Mouse (Mus musculus): ENCODE results near the gene AY358078. TPM values are rescaled to one million over a fixed set of nuclear protein-coding genes. Genes with fewer than 3 reads are reported as not detected.
"Not testable (repeated sequence)": the region's sequence is repeated elsewhere in the genome, so short reads cannot be mapped to it uniquely, and the experiment has no call there.

AY358078 gene
- polyA plus RNA-seq, 1 experiment from 2014 or later, result not detected

DNA sequence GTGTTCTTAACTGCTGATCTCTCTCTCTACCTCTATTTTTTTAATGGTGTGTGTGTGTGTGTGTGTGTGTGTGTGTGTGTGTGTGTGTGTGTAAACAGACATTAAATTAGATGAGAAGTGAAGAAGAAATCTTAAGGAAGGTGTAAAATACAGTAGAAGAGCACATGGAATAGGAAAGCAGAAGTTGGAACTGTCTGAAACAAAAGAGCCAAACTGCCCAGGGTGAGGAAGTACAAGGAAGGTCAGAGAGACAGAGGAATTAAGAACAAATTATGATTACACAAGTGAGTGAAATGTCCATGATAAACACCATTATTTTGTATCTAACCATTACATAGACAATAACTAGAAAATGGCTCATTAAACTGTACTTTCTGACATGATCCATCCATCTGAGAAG is 44.0 kb downstream of the AY358078 start:
- Histone ChIP-seq H3K4me3 (ENCODE audit: inconsistent target) (no peak overlapping the region), H3K36me3 (ENCODE audit: inconsistent target) (no peaks in the 10 kb centered on the region), H3K27ac (no peak overlapping the region), H3K79me2 (ENCODE audit: inconsistent target) (no peaks in the 10 kb centered on the region)

DNA sequence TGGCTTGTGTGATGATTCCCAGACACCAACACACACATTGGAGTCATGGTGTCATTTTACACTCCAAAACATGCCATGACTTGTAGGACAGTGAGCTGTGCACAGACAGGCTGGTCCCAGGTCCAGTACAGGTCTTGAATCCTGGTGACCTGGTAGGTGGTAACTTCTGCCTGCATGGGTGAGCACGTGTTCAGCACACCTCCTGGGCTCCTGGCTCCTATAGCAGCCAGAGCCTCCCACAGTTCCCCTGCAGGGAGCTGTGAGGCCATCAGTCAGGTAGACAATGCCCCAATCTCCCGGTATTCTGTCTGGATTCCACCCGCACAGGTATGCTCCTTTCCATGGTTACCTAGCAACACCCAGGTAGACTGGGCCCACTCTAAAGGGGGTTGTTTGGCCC is 46.7 kb downstream of the AY358078 start:
- no peak overlapping the region for H3K4me3 ChIP-seq (ENCODE audit: inconsistent target)
- 93% methylated on average over 3 of the region's 3 CpGs for WGBS (ENCODE audit: missing documents)
- no peaks in the 10 kb centered on the region for H3K79me2 ChIP-seq (ENCODE audit: inconsistent target)
- H3K27ac ChIP-seq, result no peak overlapping the region
- H3K36me3 ChIP-seq (ENCODE audit: inconsistent target), result no peaks in the 10 kb centered on the region

DNA sequence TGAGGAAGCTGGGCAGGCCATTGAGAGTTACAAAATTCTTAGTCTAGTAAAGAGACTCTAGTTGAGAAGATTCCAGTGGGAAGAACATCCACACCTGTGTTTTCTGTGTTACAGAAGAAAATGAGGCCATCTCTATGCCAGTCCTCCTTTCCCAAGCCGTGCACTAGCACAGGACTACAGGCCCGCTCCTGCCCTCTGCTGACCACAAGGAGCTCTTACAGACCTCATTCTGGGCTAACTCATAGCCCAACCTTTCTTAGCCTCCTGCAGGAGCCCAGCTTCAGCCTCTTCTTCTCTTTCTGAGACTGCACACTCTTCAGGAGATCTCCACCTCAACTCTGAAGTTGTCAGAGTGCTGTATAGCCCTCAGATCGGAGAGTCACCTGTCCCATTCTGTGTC is 51.2 kb downstream of the AY358078 start:
- not testable (repeated sequence) for H3K79me2 ChIP-seq (ENCODE audit: inconsistent target); H3K36me3 ChIP-seq (ENCODE audit: inconsistent target); H3K4me3 ChIP-seq (ENCODE audit: inconsistent target); H3K27ac ChIP-seq
- WGBS (ENCODE audit: missing documents), result 46% methylated on average over 3 of the region's 3 CpGs

DNA sequence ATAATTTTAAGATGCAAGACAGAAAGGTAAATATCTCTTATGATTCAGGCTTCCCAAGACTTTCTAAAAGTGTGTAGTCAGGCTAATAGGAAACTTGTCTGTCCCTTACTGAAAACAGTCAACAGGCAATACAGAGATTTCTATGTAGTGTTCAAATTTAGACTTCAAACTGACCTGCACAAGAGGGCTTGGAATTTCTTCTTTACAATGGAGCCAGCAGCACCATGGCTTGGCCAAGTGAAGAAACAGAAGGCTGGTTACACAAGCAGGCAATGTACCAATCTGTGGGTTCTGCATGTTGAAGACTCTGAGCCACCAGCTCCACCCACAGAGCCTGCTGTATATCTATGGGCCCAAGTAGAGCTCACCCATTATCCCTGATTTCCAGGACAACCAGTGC is 53.6 kb downstream of the AY358078 start, which contains the start of gene Ear6:
Ear6 (plus strand) TSS at position 301 of the 400 bp plus-strand sequence.
- H3K36me3 ChIP-seq (ENCODE audit: inconsistent target), result no peaks in the 10 kb centered on the region
- no peaks in the 10 kb centered on the region for H3K79me2 ChIP-seq (ENCODE audit: inconsistent target)
- H3K4me3 ChIP-seq (ENCODE audit: inconsistent target), result no peak within 1 kb of the TSS
- no peak within 1 kb of the TSS for H3K27ac ChIP-seq

DNA sequence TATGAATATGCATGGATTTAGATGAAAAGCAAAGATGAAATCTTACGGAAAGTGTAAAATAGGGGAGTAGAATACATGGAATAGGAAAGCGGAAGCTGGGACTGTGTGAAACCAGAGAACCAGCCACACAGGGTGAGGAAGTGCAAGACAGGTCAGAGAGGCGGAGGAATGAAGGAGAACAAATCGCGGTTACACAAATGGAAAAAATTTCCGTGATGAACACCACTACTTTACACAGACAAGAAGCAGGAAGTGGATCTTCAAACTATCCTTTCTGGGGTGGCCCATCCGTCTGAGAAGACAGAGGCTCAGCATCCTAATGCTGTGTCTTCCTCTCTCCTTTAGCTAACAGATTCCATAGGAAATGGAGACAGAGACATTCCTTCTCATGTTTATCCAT is 55.4 kb downstream of the AY358078 start:
- H3K79me2 ChIP-seq (ENCODE audit: inconsistent target); H3K4me3 ChIP-seq (ENCODE audit: inconsistent target); H3K27ac ChIP-seq; H3K36me3 ChIP-seq (ENCODE audit: inconsistent target): not testable (repeated sequence)
- WGBS (ENCODE audit: missing documents), result 67% methylated on average over 7 of the region's 7 CpGs

DNA sequence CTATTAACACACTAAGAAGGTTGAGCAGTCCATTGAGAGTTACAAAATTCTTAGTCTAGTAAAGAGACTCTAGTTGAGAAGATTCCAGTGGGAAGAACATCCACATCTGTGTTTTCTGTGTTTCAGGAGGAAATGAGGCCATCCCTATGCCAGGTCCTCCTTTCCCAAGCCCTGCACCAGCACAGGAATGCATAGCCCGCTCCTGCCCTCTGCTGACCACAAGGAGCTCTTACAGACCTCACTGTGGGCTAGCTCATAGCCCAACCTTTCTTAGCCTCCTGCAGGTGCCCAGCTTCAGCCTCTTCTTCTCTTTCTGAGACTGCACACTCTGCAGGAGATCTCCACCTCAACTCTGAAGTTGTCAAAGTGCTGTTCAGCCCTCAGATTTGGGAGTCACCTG is 63.8 kb downstream of the AY358078 start:
- H3K79me2 ChIP-seq (ENCODE audit: inconsistent target); H3K36me3 ChIP-seq (ENCODE audit: inconsistent target); H3K4me3 ChIP-seq (ENCODE audit: inconsistent target); H3K27ac ChIP-seq: not testable (repeated sequence)
- 8% methylated on average over 1 of the region's 1 CpGs for WGBS (ENCODE audit: missing documents)

DNA sequence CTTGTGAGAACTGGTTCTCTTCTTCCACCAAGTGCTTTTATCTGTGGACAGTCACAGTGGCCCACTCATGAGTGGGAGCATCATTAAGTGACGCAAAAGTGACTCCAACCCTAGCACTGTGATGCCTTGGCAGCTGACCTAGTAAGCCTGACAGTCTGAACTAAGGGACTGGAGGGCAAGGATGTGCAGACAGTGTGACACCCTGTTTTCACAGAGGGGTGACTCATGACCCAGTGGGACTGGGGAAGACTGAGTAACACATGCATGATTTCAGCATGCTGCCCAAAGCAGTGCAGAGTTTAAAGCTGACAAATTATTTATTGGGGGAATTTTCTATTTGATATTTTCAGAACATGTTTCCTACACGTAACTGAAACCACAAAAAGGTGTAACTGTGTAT is 70.9 kb downstream of the AY358078 start:
- no peaks in the 10 kb centered on the region for H3K79me2 ChIP-seq (ENCODE audit: inconsistent target)
- no peak overlapping the region for H3K4me3 ChIP-seq (ENCODE audit: inconsistent target)
- H3K27ac ChIP-seq, result no peak overlapping the region
- WGBS (ENCODE audit: missing documents), result 80% methylated on average over 2 of the region's 2 CpGs
- no peaks in the 10 kb centered on the region for H3K36me3 ChIP-seq (ENCODE audit: inconsistent target)

DNA sequence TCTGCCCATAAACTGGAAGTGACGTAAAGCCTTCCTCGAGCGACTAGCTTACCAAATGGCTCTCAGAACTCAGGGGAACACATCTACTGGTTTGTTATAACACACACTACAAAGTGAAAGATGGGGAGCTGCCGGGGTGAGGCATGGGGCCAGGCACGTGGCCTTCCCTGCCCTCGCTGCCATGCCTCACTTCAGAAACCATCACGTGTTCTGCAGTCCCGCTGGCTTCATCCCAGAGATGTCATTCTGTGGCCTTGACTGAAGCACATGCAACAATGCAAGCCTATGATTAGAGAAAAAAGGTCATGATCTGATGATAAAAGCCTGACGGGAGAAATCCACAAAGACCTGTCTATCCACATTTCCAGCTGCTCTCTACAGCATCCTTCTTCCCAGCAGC is 71.9 kb downstream of the AY358078 start:
- H3K27ac ChIP-seq, result no peak overlapping the region
- H3K4me3 ChIP-seq (ENCODE audit: inconsistent target), result no peak overlapping the region
- no peaks in the 10 kb centered on the region for H3K36me3 ChIP-seq (ENCODE audit: inconsistent target)
- 82% methylated on average over 9 of the region's 9 CpGs for WGBS (ENCODE audit: missing documents)
- H3K79me2 ChIP-seq (ENCODE audit: inconsistent target), result no peaks in the 10 kb centered on the region

Other genes starting within 250 kb of the AY358078 start
- not detected in 3 replicates for gene Gm5622, start 247.3 kb upstream of the AY358078 start, polyA plus RNA-seq (2018)
- not detected in 3 replicates for gene Gm17175, start 226.0 kb upstream of the AY358078 start, polyA plus RNA-seq (2018)
- not detected in 3 replicates for gene Gm17174, start 207.9 kb upstream of the AY358078 start, polyA plus RNA-seq (2018)
- not detected in 3 replicates for gene Gm17078, start 188.7 kb upstream of the AY358078 start, polyA plus RNA-seq (2018)
- not detected in 3 replicates for gene Gm4181, start 164.4 kb upstream of the AY358078 start, polyA plus RNA-seq (2018)
- gene Gm17079, start 104.6 kb upstream of the AY358078 start, polyA plus RNA-seq (2018), result not detected in 3 replicates
- not detected in 3 replicates for gene Gm5800, start 82.9 kb upstream of the AY358078 start, polyA plus RNA-seq (2018)
- not detected in 3 replicates for gene Ang4, start 26.5 kb upstream of the AY358078 start, polyA plus RNA-seq (2018)
- 0.75 TPM in 1 of 3 replicates, not detected in the others for gene Ear6, start 53.7 kb downstream of the AY358078 start, polyA plus RNA-seq (2018)
- gene Mettl17, start 84.8 kb downstream of the AY358078 start, polyA plus RNA-seq (2018), result 5.5 to 12.4 TPM (median 8.5 TPM) in 3 replicates
- gene Slc39a2, start 92.8 kb downstream of the AY358078 start, polyA plus RNA-seq (2018), result 0.16 to 0.27 TPM in 2 of 3 replicates, not detected in the other
- 0.14 TPM in 1 of 3 replicates, not detected in the others for gene Ndrg2, start 114.1 kb downstream of the AY358078 start, polyA plus RNA-seq (2018)
- not detected in 3 replicates for gene Tppp2, start 118.4 kb downstream of the AY358078 start, polyA plus RNA-seq (2018)
- gene Rnase13, start 122.7 kb downstream of the AY358078 start, polyA plus RNA-seq (2018), result not detected in 3 replicates
- 0.60 to 1.3 TPM (median 1.3 TPM) in 3 replicates for gene Arhgef40, start 184.7 kb downstream of the AY358078 start, polyA plus RNA-seq (2018)
- 0.16 to 0.21 TPM in 2 of 3 replicates, not detected in the other for gene Tmem253, start 215.6 kb downstream of the AY358078 start, polyA plus RNA-seq (2018)
- 7.2 to 19.5 TPM (median 12.3 TPM) in 3 replicates for gene Zfp219, start 220.7 kb downstream of the AY358078 start, polyA plus RNA-seq (2018)
- not detected in 3 replicates for gene Olfr221, start 242.4 kb downstream of the AY358078 start, polyA plus RNA-seq (2018)